Mouse (Mus musculus) thymus, adult 18-20 months (tissue): ENCODE data around the gene Ttc25.

Source experiments
- DNase-seq, 2 experiments: peaks; one replicate each; pipeline ENCODE4 v3.0.0; 2022; ENCODE audit warnings: mixed read lengths in 2 of 2

Ttc25 gene

GRCm38 (mm10) chr11:100544832-100545745 lies at the start of gene Ttc25:
TSS of gene Ttc25 (plus strand) at chr11:100545607.
- peak; percentile 64 to 67 for DNase-seq

GRCm38 (mm10) chr11:100500241-100500640 lies 45.2 kb upstream of the Ttc25 start:
- no peak for DNase-seq

- DNase-seq = no peak
These were observed 44.8 kb upstream of the Ttc25 start for GRCm38 (mm10) chr11:100500651-100501050.

- no peak for DNase-seq
These were observed 44.1 kb upstream of the Ttc25 start for GRCm38 (mm10) chr11:100501321-100501720.

GRCm38 (mm10) chr11:100504990-100505660 lies 40.3 kb upstream of the Ttc25 start:
- DNase-seq = no peak

GRCm38 (mm10) chr11:100505997-100506396 lies 39.4 kb upstream of the Ttc25 start:
- DNase-seq = no peak

GRCm38 (mm10) chr11:100510556-100510955 lies 34.9 kb upstream of the Ttc25 start:
- DNase-seq = no peak

GRCm38 (mm10) chr11:100512384-100512783 lies 33.0 kb upstream of the Ttc25 start:
- no peak for DNase-seq

- DNase-seq = no peak
These were observed 31.7 kb upstream of the Ttc25 start for GRCm38 (mm10) chr11:100513716-100514115.

- no peak for DNase-seq
These were observed 30.3 kb upstream of the Ttc25 start for GRCm38 (mm10) chr11:100515061-100515460.

GRCm38 (mm10) chr11:100515789-100516188 lies 29.6 kb upstream of the Ttc25 start:
- DNase-seq = no peak

GRCm38 (mm10) chr11:100516291-100516690 lies 29.1 kb upstream of the Ttc25 start:
- DNase-seq = no peak

- DNase-seq = no peak
These were observed 27.2 kb upstream of the Ttc25 start for GRCm38 (mm10) chr11:100518188-100518591.

- no peak for DNase-seq
These were observed 26.2 kb upstream of the Ttc25 start for GRCm38 (mm10) chr11:100519188-100519587.

- DNase-seq = no peak
These were observed 24.6 kb upstream of the Ttc25 start for GRCm38 (mm10) chr11:100520838-100521237.

GRCm38 (mm10) chr11:100524358-100524757 lies 21.0 kb upstream of the Ttc25 start:
- DNase-seq = no peak

GRCm38 (mm10) chr11:100524987-100525630 lies 20.3 kb upstream of the Ttc25 start:
- no peak for DNase-seq

GRCm38 (mm10) chr11:100526052-100526816 lies 19.2 kb upstream of the Ttc25 start:
- DNase-seq = no peak

- peak; percentile 44 to 60 for DNase-seq
These were observed 18.3 kb upstream of the Ttc25 start for GRCm38 (mm10) chr11:100527066-100527457.

- peak; percentile 98 to 99 for DNase-seq
These were observed 17.7 kb upstream of the Ttc25 start, which contains the start of gene Acly for GRCm38 (mm10) chr11:100527458-100528374. TSS of gene Acly (minus strand) at chr11:100528000.
